Mouse (Mus musculus) hindbrain, embryonic 10.5 days (tissue): ENCODE data around the gene Ltbp2. TPM values are rescaled to one million over a fixed set of nuclear protein-coding genes. Genes with fewer than 3 reads are reported as not detected.

Experiments
- DNase-seq: peaks from one replicate; pipeline ENCODE4 v3.0.0-alpha.2; 2017; ENCODE audit warnings: low spot score
- H3K27ac ChIP-seq: fragments of 300-500 bp; sonication (generic); 2 replicates; pipeline ENCODE4 v1.5.1; 2016; ENCODE audit warnings: mild to moderate bottlenecking, moderate library complexity
- H3K27me3 ChIP-seq: fragments of 300-500 bp; sonication (generic); 2 replicates; pipeline ENCODE4 v1.6.1; 2016; ENCODE audit warnings: mild to moderate bottlenecking; ENCODE audit not compliant: poor library complexity, insufficient read depth, severe bottlenecking
- H3K36me3 ChIP-seq: fragments of 300-500 bp; sonication (generic); 2 replicates; pipeline ENCODE4 v1.6.1; 2016; ENCODE audit warnings: mild to moderate bottlenecking, moderate library complexity
- H3K4me1 ChIP-seq: fragments of 300-500 bp; sonication (generic); replicated peaks from 2 replicates; pipeline ENCODE4 v1.6.1; 2016; ENCODE audit warnings: mild to moderate bottlenecking
- H3K4me3 ChIP-seq: fragments of 300-500 bp; sonication (generic); 2 replicates; pipeline ENCODE4 v1.5.1; 2016; ENCODE audit warnings: mild to moderate bottlenecking, moderate library complexity
- H3K9me3 ChIP-seq: fragments of 300-500 bp; sonication (generic); 2 replicates; pipeline ENCODE4 v1.6.1; 2016; ENCODE audit warnings: mild to moderate bottlenecking, moderate library complexity
- WGBS: fragments of 180-500 bp; shearing (Covaris S2); methylation state at CpG from one replicate; pipeline ENCODE4 v1.1.7; 2016; 5-methylcytosine and 5-hydroxymethylcytosine counted together
- polyA plus RNA-seq: library from polyadenylated mRNA; unstranded; fragments of >200 nt; fragmentation: Nextera tagmentation; extraction: Ambion mirVana; gene quantifications from 2 replicates; pipeline ENCODE4 v1.2.1, GENCODE M21; 2016

The Ltbp2 gene
- 0.12 and 0.17 TPM in 2 replicates for polyA plus RNA-seq

DNA sequence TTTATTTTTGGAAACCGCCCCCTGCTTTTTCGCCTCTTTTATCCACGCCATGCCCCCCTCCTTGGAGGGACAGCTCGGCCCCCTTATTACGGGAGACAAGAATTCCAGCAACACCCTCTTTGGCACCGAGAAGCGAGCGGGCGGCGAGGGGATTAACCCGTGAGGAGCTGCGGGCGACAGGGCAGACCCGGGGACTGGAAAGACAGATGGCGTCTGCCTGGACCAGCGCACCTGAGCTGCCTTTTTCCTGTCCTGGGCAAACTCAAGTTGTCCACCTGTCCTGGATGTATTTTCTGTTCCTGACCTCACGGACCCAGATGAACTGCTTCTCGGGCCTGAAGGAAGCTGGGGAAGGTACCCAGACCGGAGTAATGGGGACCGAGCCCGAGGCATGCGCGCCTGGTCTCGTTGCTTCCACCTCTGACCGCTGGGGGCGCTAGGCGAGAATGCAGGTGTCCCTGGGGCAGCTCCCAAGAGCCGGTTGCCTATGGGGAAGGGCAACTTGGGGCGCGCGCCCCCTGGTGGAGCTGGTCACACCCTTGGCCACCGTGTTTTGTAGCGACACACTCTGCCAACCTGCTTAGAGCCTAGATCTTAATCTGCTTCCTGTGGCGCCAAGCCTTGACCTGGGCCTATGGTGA lies at the start of gene Ltbp2:
Gene Ltbp2 (minus strand): TSS at position 52 of the 641 bp plus-strand sequence.
- DNase-seq = peak; percentile 79
- Histone ChIP-seq H3K4me1 (peaks cover 18% of the 10 kb centered on the region), H3K27ac (no peak within 1 kb of the TSS), H3K4me3 (peak within 1 kb of the TSS; percentile 44), H3K36me3 (no peaks in the 10 kb centered on the region), H3K9me3 (no peaks in the 10 kb centered on the region), H3K27me3 (peaks cover 63% of the 10 kb centered on the region)
- WGBS = 2% methylated on average over 34 of the region's 34 CpGs

DNA sequence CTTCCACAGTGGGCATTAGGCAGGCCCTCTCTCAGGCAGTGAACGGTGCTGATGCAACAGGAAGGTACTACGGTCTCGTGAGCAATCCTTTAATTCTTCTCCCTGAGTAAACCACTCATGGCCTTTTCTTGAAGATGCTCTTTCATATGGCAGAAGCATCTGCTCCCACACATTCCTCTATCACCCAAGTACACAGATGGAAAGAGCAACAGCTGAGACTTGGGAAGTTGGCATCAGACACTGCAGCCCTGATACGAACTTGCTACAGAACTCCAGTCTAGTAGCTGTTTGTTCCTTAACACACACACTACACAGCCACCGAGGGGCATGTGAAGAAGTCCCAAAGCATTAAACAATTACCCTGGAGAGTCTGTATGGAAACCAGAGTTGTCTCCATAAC lies 48.0 kb upstream of the Ltbp2 start:
- peaks cover 97% of the 10 kb centered on the region for H3K36me3 ChIP-seq
- 92% methylated on average over 5 of the region's 5 CpGs for WGBS

DNA sequence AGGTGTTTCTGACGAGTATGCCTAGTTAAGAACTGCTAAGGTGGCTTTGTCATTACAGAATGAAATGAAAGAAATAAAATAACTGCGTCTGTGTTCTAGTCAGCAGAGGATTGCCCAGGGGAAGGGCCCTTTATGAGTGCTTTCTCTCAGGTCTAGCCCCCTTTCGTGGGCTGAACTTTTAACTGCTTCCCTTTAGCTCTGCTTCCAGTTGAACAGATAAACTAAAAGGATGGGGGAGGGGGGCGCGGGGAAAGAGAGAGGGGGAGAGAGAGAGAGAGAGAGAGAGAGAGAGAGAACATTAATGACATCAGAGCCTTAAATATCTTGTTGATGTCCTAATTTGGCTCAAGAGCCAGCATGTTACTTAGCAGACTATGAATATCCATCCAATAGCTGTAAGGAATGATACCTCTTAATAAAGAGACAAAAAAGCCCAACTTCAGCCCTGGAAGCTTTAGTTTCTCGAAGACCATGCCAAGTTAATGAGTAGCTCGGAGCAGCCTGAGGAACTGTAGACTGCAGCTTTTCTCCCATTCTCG lies 45.6 kb upstream of the Ltbp2 start:
- peaks cover 98% of the 10 kb centered on the region for H3K36me3 ChIP-seq

More for the DNA sequence above, 48.0 kb upstream of the Ltbp2 start:
- DNase-seq = no peak
- Histone ChIP-seq H3K4me1 (no peaks in the 10 kb centered on the region), H3K9me3 (no peaks in the 10 kb centered on the region), H3K4me3 (no peak overlapping the region), H3K27me3 (no peaks in the 10 kb centered on the region), H3K27ac (no peak overlapping the region)

DNA sequence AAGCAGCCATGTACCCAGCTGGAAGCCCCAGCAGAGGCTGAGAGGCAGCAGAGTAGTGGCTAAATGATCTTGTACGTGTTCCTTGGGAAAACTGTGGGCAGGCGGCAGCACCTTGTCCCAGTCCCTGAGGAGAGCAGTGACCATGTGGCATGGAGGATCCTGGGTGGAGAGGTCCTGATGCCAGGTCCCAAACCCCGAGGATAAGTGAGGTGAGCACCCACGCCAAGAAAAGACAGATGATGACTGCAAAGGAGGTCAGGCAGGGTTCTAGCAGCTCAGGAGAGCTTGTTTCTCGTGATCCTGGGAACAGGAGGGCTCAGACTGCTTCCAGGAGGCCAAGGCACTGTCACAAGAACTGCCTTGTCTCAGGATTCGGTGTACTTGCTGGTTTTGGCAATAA lies 42.5 kb upstream of the Ltbp2 start:
- Histone ChIP-seq H3K36me3 (peaks cover 74% of the 10 kb centered on the region), H3K27me3 (no peaks in the 10 kb centered on the region), H3K4me1 (0 out of 2 replicates have a peak, but pooled peaks cover 6% of the 10 kb centered on the region), H3K4me3 (no peak overlapping the region), H3K9me3 (no peaks in the 10 kb centered on the region), H3K27ac (no peak overlapping the region)
- DNase-seq = no peak
- 88% methylated on average over 6 of the region's 6 CpGs for WGBS

More for the DNA sequence above, 45.6 kb upstream of the Ltbp2 start:
- Histone ChIP-seq H3K4me1 (no peaks in the 10 kb centered on the region), H3K9me3 (no peaks in the 10 kb centered on the region), H3K4me3 (no peak overlapping the region), H3K27ac (no peak overlapping the region), H3K27me3 (no peaks in the 10 kb centered on the region)
- DNase-seq = no peak
- 75% methylated on average over 8 of the region's 8 CpGs for WGBS

DNA sequence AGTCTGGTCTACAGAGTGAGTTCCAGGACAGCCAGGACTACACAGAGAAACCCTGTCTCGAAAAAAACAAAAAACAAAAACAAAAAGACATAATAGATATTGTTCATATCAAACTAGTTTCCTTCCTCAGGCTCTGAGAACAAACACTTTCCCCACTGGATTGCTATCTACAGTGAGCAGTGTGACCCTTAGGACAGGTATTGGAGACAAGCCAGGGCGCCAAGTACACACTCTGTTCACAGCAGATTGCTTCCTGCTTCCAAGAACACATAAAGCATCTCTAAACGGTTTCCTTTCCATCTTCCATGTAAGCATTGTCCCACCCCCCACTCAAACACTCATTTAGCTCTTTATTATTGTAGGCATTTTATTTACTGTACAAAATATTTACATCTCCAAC lies 41.5 kb upstream of the Ltbp2 start:
- Histone ChIP-seq H3K4me3 (no peak overlapping the region), H3K4me1 (0 out of 2 replicates have a peak, but pooled peaks cover 7% of the 10 kb centered on the region), H3K27me3 (no peaks in the 10 kb centered on the region), H3K27ac (no peak overlapping the region), H3K9me3 (no peaks in the 10 kb centered on the region), H3K36me3 (peaks cover 64% of the 10 kb centered on the region)
- WGBS = 76% methylated on average over 3 of the region's 3 CpGs
- no peak for DNase-seq

DNA sequence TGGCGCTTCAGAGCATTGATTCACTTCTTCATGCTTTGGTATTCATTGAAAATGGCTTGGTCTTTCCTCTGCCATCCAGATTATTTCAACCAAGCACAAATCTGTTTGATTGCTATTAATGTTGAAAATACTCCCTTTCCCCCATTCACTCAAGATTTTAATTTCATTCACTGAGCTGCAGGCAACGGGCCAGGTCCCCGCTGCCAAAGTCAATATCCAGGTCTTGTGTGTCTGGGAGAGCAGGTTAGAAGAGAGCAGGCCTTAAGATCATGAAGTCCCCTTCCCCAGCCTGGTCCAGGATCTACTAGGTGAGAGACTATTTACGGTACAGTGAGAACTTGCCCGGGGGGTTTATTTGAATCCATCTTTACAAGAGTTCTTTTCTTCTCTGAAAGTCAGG lies 38.6 kb upstream of the Ltbp2 start:
- Histone ChIP-seq H3K4me1 (0 out of 2 replicates have a peak, but pooled peaks cover 7% of the 10 kb centered on the region), H3K27ac (no peak overlapping the region), H3K4me3 (no peak overlapping the region), H3K9me3 (no peaks in the 10 kb centered on the region), H3K27me3 (no peaks in the 10 kb centered on the region), H3K36me3 (peaks cover 37% of the 10 kb centered on the region)
- DNase-seq = no peak
- WGBS = 92% methylated on average over 5 of the region's 5 CpGs

DNA sequence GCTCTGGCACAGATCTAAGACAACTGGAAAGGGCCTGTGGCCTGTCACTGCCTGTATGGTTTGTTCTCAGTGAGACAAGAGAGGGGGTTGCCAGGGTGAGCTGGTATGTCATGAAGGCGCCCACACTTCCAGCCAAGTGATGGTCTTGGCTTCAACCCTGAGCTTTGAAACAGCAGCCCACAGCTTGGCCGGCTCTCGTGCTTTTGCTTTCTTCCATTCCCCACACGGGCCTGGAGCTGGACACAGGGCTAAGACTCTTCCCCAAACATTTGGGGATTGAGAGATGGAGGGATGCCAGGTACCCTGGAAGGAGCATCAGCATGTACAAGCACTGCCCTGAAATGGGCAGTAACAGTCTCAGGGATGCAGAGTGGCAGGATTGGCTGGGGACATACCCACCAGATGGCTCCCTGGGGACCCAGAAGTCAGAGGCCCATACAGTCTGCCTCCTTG lies 36.3 kb upstream of the Ltbp2 start:
- H3K36me3 ChIP-seq = peaks cover 14% of the 10 kb centered on the region
- H3K27me3 ChIP-seq = no peaks in the 10 kb centered on the region
- H3K27ac ChIP-seq = no peak overlapping the region
- no peak for DNase-seq
- H3K4me3 ChIP-seq = no peak overlapping the region
- WGBS = 89% methylated on average over 4 of the region's 4 CpGs
- H3K9me3 ChIP-seq = no peaks in the 10 kb centered on the region
- peaks cover 10% of the 10 kb centered on the region for H3K4me1 ChIP-seq

DNA sequence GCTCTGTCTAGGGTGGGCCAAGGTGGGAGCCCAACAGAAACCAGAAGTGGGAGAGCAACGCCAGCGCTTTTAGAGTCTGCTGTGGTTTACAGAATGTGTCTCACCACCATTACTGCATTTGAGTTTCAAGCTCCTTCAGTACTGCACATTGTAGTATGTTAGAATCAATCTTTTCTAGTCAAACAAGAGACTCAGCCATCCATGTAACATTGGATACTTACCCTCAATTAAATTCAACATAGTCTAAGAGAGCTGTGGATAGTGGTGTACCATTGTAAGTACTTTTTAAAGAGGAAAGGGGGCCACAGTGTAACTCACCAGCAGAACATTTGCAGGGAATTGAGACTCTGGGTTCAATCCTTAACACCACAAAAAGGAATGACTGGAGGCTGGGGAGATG lies 35.3 kb upstream of the Ltbp2 start:
- peaks cover 20% of the 10 kb centered on the region for H3K4me1 ChIP-seq
- no peak for DNase-seq
- no peak overlapping the region for H3K27ac ChIP-seq
- peaks cover 5% of the 10 kb centered on the region; the same call in 1 of the 2 replicates for H3K36me3 ChIP-seq
- H3K27me3 ChIP-seq = no peaks in the 10 kb centered on the region
- H3K9me3 ChIP-seq = no peaks in the 10 kb centered on the region
- WGBS = 89% methylated on average over 2 of the region's 2 CpGs
- no peak overlapping the region for H3K4me3 ChIP-seq

DNA sequence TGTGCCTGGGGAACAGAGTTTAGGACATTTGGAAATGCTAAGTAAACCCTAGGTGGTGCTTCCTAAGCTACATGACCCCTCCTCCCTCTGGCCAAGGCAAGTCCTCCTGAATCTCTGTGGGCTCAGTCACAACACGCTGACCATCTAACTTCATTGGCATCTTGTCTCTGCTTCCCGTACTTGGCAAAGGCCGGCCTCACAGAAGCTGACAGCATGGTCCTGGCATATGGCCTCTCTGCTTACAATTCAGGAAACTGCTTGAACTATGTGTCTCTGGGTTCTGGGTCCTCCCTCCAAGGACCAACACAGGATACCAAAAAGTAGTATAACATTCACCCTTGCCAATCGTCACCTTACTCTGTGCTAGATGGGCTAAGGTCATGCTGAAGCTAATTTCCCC lies 33.7 kb upstream of the Ltbp2 start:
- WGBS = 96% methylated on average over 4 of the region's 4 CpGs
- Histone ChIP-seq H3K4me3 (no peak overlapping the region), H3K4me1 (peaks cover 21% of the 10 kb centered on the region), H3K36me3 (no peaks in the 10 kb centered on the region), H3K27me3 (no peaks in the 10 kb centered on the region), H3K9me3 (no peaks in the 10 kb centered on the region), H3K27ac (no peak overlapping the region)
- DNase-seq = no peak

DNA sequence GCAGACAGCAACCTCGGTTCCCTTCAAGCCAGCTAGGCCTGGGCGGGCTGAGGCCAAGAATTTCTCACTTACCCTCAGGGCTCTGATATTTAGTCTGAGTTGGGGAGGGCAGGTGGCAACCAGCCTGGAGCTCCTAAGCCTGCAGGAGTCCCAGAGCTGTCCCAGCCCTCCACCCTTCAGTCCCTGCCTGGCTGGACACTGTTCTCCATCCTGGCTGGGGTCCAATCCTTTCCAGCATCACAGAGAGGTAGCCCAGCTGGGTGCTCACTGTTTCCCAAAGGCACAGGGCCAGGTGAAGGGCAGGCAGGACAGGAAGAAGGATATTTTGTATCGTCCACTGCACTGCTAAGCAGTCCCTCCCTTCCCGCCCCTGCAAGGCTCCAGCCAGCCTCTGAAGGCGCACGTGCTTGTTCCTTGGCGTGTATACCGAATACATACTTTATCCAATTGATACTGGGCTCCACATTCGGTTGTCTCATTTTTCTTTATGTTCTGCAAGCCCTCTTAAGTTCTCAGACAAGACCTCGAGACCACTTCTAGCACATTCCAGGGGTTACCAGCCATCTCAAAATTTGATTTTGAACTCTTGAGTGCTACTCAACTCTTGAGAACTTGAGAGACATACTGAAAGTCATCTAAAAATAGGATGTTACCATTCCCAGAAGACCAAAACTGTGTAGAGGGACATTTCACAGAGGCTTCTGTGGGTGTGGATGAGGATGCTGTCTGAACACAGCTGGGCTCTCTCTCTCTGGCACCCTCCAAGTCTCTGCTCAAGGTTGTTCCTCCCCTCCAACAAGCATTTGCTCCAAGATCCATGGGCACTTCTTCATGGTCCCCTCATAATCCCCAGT lies 31.5 kb upstream of the Ltbp2 start:
- no peaks in the 10 kb centered on the region for H3K27me3 ChIP-seq
- H3K36me3 ChIP-seq = no peaks in the 10 kb centered on the region
- no peaks in the 10 kb centered on the region for H3K9me3 ChIP-seq
- peaks cover 14% of the 10 kb centered on the region for H3K4me1 ChIP-seq
- peak; percentile 29 for DNase-seq
- peak overlapping the region; percentile 66 for H3K27ac ChIP-seq
- no peak overlapping the region for H3K4me3 ChIP-seq
- WGBS = 71% methylated on average over 10 of the region's 10 CpGs

DNA sequence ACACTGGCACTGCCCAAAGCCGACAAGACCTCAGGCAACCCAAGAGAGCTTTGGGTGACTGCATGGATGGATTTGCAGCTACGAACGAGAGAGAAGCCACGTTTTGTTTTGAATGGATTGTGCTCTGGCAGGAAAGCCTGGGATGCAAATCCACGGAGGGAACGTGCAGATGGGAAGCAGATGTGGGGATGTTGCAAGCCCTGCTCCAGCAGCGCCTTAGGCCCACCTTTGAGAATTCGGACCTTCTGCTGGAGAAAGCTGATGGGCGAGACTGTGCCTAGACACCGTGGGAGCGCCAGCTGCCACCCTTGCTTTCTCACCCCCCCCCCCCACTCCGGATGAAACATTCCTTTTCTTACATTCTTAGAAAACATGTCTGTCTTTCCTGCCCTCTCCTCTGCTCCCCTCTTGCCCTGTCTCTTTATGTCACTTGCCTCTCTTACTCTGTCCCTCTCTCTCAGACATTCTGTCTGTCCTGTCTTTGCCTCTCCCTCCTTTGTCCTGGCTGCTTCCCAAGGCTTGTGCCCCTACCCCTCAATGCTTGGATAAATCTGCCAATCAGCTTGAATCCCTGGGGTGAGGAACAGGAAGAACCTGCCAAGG lies 30.8 kb upstream of the Ltbp2 start:
- Histone ChIP-seq H3K4me1 (peaks cover 14% of the 10 kb centered on the region), H3K27ac (peak overlapping the region; percentile 66), H3K4me3 (no peak overlapping the region), H3K36me3 (no peaks in the 10 kb centered on the region), H3K9me3 (no peaks in the 10 kb centered on the region), H3K27me3 (no peaks in the 10 kb centered on the region)
- peak; percentile 27 for DNase-seq
- WGBS = 65% methylated on average over 12 of the region's 12 CpGs

DNA sequence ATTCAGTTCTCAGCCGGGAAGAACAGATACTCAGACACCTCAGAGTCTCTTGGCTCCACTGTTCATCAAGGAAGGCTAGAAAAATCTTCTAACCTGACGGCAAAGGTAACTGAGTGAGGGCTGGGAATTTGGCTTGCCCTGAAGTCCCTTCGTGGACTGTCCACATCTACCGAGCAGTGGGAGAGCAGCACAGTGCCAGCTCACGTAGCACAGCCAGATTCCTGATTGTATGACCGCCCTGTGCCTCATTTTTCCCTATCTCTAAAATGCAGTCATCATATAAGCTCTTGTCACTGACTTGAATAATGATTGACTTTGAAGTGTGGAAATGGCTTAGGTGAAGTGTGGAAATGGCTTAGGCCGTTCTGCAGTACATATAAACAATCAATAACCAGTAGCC lies 28.1 kb upstream of the Ltbp2 start:
- H3K27ac ChIP-seq = no peak overlapping the region
- no peaks in the 10 kb centered on the region for H3K9me3 ChIP-seq
- no peak overlapping the region for H3K4me3 ChIP-seq
- peaks cover 14% of the 10 kb centered on the region for H3K4me1 ChIP-seq
- no peaks in the 10 kb centered on the region for H3K27me3 ChIP-seq
- no peaks in the 10 kb centered on the region for H3K36me3 ChIP-seq
- WGBS = 86% methylated on average over 7 of the region's 7 CpGs
- no peak for DNase-seq
